In the genomic region with DNA sequence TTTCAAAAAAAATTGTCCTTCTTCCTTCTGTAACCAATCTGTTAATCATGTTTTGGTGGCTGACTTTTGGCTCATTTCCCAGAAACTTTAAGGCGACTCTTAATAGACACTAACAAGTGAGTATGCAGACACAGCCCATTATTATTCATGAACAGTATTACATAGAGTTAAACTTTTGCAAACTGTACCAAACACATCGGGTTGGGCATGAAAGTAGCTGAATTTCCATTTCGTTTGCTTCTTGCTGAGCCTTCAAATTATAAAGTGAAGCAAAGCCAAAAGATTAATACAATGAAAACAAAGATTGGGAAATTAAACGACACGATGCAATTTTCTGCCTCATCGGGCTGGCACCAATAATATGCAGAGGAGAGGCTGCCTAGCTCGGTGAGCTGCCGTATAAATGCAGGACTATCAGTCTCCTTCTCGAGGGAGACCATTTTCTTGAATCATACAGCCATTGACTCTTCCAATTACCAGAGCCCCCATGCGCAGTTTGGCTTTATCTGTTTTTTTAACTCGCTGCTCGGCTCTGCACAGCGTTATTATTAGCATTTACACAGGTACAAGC, we compare ENCODE assay signal across 10 mouse cellular contexts.
DNase-seq lines count a peak whose midpoint lies in the region; ATAC-seq and TF ChIP-seq lines count a peak whose summit lies in the region.
"Had no signal": no experiment of that assay in that cellular context is flagged by ENCODE, and none has a peak within 500 bp of the region (broad histone marks: within the 10 kb centered on the region; RNA-seq: fewer than 3 reads in every experiment).

No protein-coding gene starts in this region.

- 56% methylated on average over 13 of the region's 13 CpGs for WGBS in lung, embryonic 14.5 days
- 22% methylated on average over 13 of the region's 13 CpGs for WGBS in forebrain, postnatal 0 days
- WGBS in limb, embryonic 13.5 days = 42% methylated on average over 13 of the region's 13 CpGs

- no peaks in the 10 kb centered on the region for H3K4me1 ChIP-seq in lung, embryonic 14.5 days (ENCODE audit: insufficient read depth)
- no peaks in the 10 kb centered on the region for H3K4me1 ChIP-seq in forebrain, postnatal 0 days (ENCODE audit: insufficient read depth)
- H3K4me1 ChIP-seq in limb, embryonic 13.5 days = peaks cover 26% of the 10 kb centered on the region

- peak overlapping the region; percentile 58; the same call in 1 of the 2 replicates for H3K27ac ChIP-seq in lung, embryonic 14.5 days (ENCODE audit: low read depth)
- H3K27ac ChIP-seq in forebrain, postnatal 0 days (ENCODE audit: low read depth, low read length) = peak overlapping the region; percentile 10; the same call in 1 of the 2 replicates
- no peak overlapping the region for H3K27ac ChIP-seq in limb, embryonic 13.5 days

- no peak for TF ChIP-seq CTCF in lung, embryonic 14.5 days (IDR thresholded peaks at IDR 0.05; ENCODE audit: low read depth)
- no peak for TF ChIP-seq CTCF in forebrain, postnatal 0 days (IDR thresholded peaks at IDR 0.05; ENCODE audit: low read depth)

- H3K27me3 ChIP-seq in lung, embryonic 14.5 days (ENCODE audit: insufficient read depth, low read length) = no peaks in the 10 kb centered on the region
- no peaks in the 10 kb centered on the region for H3K27me3 ChIP-seq in forebrain, postnatal 0 days (ENCODE audit: insufficient read depth, low read length)
- no peaks in the 10 kb centered on the region for H3K27me3 ChIP-seq in limb, embryonic 13.5 days

- H3K36me3 ChIP-seq in lung, embryonic 14.5 days (ENCODE audit: insufficient read depth) = no peaks in the 10 kb centered on the region
- no peaks in the 10 kb centered on the region for H3K36me3 ChIP-seq in forebrain, postnatal 0 days (ENCODE audit: insufficient read depth)
- H3K36me3 ChIP-seq in limb, embryonic 13.5 days = no peaks in the 10 kb centered on the region

- H3K4me3 ChIP-seq in lung, embryonic 14.5 days (ENCODE audit: low read depth, low read length) = no peak overlapping the region
- peak overlapping the region; percentile 18 for H3K4me3 ChIP-seq in forebrain, postnatal 0 days (ENCODE audit: low read depth, low read length)
- H3K4me3 ChIP-seq in limb, embryonic 13.5 days = no peak overlapping the region

- H3K9ac ChIP-seq in lung, embryonic 14.5 days = no peak overlapping the region
- H3K9ac ChIP-seq in forebrain, postnatal 0 days = no peak overlapping the region
- H3K9ac ChIP-seq in limb, embryonic 13.5 days = no peak overlapping the region

- DNase-seq in cerebellum, postnatal 14 days = peak; percentile 24 to 37
- DNase-seq in cerebellum, adult 9-10 months = no peak
- DNase-seq in lung, embryonic 14.5 days = peak; percentile 78
- DNase-seq in lung, postnatal 36 days = no peak
- peak; percentile 54 for DNase-seq in forebrain, postnatal 0 days
- DNase-seq in urinary bladder, postnatal 25 days (ENCODE audit: low spot score) = no peak
- DNase-seq: cerebellum, adult 9-11 months; liver had no signal

- ATAC-seq in lung, embryonic 14.5 days (ENCODE audit: insufficient read depth) = 0 out of 2 replicates have a peak, but pooled peaks have one; percentile 60
- ATAC-seq in forebrain, postnatal 0 days = peak; percentile 82
- ATAC-seq in limb, embryonic 13.5 days (ENCODE audit: low FRiP score, low read depth) = no peak
- ATAC-seq in granulocyte monocyte progenitor cell, adult 5-6 weeks (replicated peaks; ENCODE audit: poor library complexity, severe bottlenecking) = no peak

- H3K9me3 ChIP-seq in lung, embryonic 14.5 days (ENCODE audit: low read depth, low read length) = no peaks in the 10 kb centered on the region
- H3K9me3 ChIP-seq in forebrain, postnatal 0 days (ENCODE audit: low read length) = no peaks in the 10 kb centered on the region
- H3K9me3 ChIP-seq in limb, embryonic 13.5 days = no peaks in the 10 kb centered on the region

- peak overlapping the region; percentile 22; the same call in 1 of the 2 replicates for H3K4me2 ChIP-seq in lung, embryonic 14.5 days
- peak overlapping the region; percentile 37 for H3K4me2 ChIP-seq in forebrain, postnatal 0 days (ENCODE audit: low read depth)
- H3K4me2 ChIP-seq in limb, embryonic 13.5 days (replicated peaks) = peak overlapping the region; percentile 43

Comparison
In these comparisons a context has a peak if more than half of its experiments do, and no peak if none do; other contexts are left out.
1. DNase-seq: peak in cerebellum, postnatal 14 days (2 of 2), lung, embryonic 14.5 days (single experiment) and forebrain, postnatal 0 days (single experiment); none in cerebellum, adult 9-10 months (single experiment), lung, postnatal 36 days (single experiment) and urinary bladder, postnatal 25 days (single experiment).
2. ATAC-seq: peak in lung, embryonic 14.5 days (single experiment) and forebrain, postnatal 0 days (single experiment); none in limb, embryonic 13.5 days (single experiment) and granulocyte monocyte progenitor cell, adult 5-6 weeks (single experiment).
3. Peak in every context shown above with its lines, with median percentiles within 50 percentile points of each other: H3K4me2 ChIP-seq.